Mouse (Mus musculus) v-Abl transformed pro-B cells (cell line): Measurements from ENCODE around the gene Irf5.
"Not testable (repeated sequence)": the region's sequence is repeated elsewhere in the genome, so short reads cannot be mapped to it uniquely, and the experiment has no call there.

Source experiments
- in situ Hi-C, 2 experiments: fragments of 400-800 bp; cut with MboI; formaldehyde crosslinking; loops; one replicate each; pipeline ENCODE4 v1.15.1; 2025; ENCODE audit not compliant: unreplicated experiment in 2 of 2

Irf5 gene

DNA sequence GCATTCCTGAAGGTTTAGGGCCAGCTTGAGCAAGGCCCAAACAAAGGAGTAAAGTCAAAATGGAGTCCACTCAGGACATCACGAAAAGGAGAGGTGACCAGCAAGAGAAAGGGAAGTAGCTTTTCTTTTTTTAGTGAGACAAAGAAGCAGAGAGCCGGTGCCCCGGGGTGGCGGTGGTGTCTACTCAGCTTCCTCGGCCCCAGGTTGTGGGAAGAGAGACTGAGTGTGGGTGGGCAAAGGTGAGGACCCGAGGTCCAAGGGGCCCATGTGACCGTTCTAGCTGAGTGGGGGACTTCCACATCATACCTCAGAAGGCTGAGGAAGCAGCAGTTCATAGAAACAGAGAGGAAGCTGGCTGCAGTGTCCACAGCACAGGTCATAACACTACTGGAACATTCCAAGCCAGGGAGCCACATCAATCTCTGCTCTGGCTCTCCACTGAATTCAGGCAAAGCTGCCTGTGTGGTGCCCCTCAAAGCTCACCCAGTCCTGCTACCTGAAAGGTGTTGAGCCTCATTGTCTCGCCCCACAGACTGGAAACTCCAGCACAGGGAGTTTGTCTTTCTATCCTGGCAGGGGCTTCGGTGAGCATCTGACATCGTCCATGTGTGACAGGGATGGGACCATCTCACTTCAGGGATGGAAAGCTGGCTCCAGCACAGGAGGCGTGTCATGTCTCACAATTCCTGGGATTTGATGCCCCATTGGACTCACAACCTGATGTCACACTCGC is 3.0 kb upstream of the Irf5 start:
- in situ Hi-C loops = no loop called here

DNA sequence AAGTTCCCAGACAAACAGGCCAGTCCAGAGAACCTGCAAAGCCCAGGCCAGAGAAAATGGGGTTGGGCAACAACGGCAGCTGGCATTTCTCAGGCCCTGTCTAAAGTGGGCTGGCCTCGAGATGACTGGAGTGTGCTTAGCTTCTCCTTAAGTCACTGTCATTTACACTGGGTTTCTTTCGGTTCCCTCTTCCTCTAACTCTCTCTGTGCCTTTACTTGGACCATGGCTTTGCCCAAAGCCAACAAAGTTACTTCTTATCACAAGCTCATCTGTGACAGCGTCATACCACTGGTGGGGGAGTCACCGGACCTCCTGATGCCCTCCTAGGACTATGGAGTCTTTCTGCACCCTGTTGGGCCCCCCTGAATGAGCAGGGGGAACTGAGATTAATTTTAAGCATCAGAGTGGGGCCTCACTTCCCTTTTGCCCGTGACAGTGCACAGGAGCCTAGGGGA is 2.4 kb upstream of the Irf5 start:
- in situ Hi-C loops = no loop called here

DNA sequence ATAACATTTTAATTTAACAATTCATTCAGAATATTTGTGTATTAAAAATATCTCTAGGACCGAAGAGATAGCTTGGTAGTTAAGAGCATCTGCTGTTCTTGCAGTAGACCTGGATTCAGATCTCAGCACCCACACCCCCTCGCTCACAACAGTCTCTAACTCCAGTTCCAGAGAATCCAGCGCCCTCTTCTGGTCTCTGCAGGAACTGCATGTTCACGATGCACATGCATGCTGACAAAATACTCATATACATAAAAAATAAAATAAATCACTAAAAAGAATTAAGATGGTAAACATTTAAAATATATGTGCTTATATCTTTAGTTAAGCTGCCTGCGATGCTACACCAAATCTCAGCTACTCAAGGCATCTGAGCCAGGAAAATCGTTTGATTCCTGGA is 1.2 kb upstream of the Irf5 start:
- in situ Hi-C loops = loop anchor here in 1 of 2 experiments (5.0 kb wide), 2 partner anchors 58 to 82 kb away; partner anchors contain the start of genes Atp6v1f and Tnpo3

DNA sequence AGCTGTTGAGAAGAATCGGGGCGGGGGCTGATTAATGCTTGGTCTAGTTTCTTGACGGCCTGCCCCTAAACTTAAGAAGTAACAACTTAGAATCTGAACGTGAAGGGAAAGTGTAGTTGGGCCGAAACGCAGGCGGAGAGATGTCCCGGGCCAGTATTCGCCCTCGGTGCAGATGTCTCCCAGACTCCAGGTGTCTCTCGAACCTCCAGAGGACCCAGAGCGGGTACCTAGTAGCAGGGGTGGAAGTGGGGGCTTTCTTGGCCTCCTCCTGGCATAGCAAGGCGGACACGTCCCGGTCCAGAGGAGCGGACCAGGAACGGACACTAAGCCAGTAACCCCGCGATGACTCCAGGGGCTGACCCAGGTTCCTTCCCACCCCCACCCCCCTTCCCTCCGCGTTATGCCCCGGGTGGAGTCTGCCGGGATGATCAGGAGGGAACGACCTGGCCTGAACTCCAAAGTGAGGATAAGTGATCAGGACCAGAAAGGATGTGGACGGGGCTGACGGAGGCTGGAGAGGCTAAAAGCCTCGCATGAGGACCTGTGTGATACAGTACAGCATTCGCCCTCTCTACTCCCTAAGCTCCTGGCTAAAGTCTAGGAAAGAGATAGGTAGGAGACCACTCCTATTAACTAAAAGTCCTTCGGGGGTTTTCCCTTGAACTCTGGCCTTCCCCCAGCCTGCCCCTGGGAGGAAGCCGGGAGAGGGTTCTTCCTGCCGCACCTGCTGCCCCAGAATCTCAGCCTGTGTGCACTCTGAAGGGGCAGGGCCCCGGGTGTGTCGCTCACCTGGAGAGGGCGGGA is 1.1 kb downstream of the Irf5 start:
- in situ Hi-C loops = loop anchor here in 1 of 2 experiments (5.0 kb wide), 2 partner anchors 60 to 80 kb away; partner anchors contain the start of genes Atp6v1f and Tnpo3

DNA sequence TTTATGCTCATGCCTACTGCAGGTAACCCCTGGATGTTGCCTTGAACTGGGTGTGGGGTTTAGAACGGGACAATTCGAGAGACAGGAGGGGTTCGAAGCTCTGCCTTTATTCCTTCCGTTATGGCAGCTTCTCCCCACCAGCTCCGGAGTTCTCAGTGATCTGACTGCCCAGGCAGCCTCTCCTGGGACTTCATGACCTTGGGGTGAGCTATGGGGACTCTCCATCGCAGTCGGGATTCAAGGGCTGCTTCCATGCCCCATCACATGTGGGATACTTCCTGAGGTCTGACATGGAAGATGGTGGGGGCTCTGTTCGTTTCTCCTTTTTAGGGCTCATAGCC is 1.7 kb downstream of the Irf5 start:
- in situ Hi-C loops = loop anchor here in 1 of 2 experiments (5.0 kb wide), 2 partner anchors 61 to 79 kb away; partner anchors contain the start of genes Atp6v1f and Tnpo3

DNA sequence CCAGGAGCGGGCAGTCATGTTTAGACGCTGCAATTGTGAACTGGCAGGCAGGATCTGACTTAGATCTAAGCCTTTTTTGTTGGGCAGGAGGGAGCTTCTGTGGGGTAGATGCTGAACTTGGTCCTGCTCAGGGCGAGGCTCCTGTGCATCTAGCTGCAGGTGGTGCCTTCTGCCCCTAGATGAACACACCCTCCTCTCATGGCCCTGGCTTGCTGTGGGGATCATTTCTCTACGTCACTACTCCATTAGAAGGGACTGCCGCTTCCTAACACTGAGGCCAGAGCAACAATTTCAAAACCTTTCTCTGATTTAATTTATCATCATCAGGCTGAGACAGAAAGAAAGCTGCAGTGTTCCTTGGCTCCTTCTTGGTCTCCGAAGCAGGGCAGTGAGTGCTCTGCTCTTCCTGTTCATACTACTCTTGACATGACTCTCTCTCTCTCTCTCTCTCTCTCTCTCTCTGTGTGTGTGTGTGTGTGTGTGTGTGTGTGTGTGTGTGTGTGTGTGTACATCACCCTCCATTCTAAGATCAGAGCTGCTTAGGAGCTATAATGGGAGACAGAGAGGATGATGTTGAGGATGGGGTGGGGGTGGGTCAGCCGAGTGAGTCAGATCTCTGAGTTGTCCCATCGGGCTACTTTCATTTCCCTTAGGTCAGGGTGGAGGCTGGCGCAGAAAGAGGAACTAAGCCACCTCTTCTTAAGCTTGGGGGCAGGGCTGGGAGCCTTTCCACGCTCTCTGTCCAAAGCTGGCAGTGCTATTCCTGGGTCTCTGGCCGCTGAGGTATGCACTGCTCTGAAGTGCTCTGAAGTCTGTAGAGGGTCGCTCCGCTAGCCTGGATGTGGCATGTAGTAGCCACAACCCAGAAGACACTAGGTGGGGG is 2.4 kb downstream of the Irf5 start:
- in situ Hi-C loops = loop anchor here in 1 of 2 experiments (5.0 kb wide), 2 partner anchors 62 to 78 kb away; partner anchors contain the start of genes Atp6v1f and Tnpo3

DNA sequence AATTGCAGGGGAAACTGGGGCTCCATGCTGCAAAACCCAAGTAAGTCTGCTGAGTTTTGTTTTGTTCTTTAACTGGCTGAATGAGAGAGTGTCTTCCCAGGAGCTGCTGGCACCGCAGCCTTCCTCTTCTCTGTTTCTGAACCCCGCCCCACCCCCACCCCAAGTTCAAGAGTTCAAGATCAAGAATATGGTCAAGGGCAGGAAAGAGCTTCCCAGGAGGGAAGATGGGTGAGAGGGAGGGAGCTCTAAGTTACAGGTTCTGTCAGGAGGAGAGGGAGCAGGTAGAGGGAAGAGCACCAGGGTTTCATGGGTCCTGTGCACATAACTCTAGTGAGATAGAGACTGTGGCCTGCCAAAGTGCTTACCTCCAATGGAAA is 3.0 kb downstream of the Irf5 start:
- in situ Hi-C loops = loop anchor here in 1 of 2 experiments (5.0 kb wide), 2 partner anchors 62 to 78 kb away; partner anchors contain the start of genes Atp6v1f and Tnpo3

DNA sequence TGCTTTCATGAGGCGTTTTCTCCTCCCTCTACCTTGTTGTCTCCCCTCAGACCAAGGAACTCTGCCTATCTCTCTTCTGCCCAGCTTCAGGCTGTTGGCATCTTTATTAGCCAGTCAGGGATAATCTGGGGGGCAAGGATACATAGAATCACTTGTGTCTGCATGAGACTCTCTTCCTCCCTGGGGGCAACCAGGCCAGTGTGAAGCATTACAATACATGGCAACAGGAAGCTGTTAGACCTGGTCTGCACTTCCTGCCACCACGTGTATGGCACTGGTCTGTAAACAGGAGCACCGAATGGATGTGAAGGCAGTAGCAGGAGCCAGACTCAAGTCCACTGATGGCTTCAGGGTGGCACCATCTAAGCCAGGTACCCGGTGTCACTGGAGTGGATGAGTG is 3.6 kb downstream of the Irf5 start:
- in situ Hi-C loops = loop anchor here (10.0 kb wide), 2 partner anchors 325 to 365 kb away; partner anchors contain the start of gene Rbm28 (in 2 of the 2)

DNA sequence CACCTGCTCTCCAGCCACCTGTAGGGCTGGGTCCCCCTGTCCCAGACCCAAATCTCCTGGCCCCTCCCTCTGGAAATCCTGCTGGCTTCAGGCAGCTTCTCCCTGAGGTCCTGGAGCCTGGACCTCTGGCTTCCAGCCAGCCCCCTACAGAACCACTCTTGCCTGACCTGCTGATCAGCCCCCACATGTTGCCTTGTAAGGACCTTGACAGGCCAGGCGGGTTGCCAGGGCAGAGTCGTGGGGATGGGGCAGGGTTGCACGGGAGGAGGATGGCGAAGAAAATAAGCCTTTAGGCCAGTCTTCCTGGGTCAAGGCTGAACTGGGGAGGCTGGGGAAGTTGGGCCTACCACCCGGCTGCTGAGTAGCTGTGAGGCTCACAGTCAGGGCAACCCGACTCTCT is 8.9 kb downstream of the Irf5 start:
- in situ Hi-C loops = loop anchor here (10.0 kb wide), 2 partner anchors 331 to 371 kb away; partner anchors contain the start of gene Rbm28 (in 2 of the 2)

DNA sequence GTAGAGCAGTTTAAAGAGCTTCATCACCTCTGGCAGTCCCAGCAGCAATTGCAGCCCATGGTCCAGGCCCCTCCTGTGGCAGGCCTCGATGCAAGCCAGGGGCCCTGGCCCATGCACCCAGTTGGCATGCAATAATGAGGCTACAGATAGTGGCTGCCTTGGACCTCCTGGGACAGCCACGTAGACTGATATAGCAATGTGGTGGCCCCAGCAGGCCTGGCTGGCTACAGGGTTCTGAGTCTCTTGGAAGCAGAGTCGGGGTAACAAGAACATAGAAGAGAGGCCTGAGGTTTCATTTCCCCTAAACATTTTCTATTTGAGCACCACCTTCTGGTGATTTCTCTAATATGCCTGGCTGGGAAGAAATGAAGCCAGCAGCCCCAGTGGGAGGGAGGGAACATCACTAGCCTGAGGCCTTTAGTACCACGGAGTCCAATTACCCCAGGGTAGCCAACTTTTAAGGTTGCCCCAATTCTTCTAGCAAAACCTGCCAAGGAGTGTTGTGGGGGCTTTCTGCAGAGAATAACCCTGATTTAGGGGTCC is 10.3 kb downstream of the Irf5 start:
- in situ Hi-C loops = loop anchor here (10.0 kb wide), 2 partner anchors 332 to 372 kb away; partner anchors contain the start of gene Rbm28 (in 2 of the 2)

DNA sequence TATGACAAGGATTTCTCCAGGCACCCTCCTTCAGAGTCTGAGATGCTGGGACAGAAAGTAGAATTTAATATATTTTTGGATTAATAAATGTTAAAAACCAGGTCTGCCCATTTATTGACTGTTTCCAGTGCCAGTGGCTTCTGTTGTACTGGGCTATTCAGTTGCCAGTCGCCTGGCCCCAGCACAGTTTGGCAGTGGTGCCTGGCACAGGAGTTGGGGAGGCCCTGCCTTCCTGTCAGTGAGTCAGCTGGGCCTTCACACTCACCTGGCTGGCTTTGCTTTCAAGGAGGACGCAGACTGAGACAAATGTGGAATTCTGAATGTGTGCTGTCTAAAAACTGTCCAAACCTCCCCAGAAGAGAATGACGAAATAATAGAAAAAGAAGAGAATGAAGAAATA is 10.8 kb downstream of the Irf5 start:
- in situ Hi-C loops = loop anchor here (10.0 kb wide), 2 partner anchors 332 to 372 kb away; partner anchors contain the start of gene Rbm28 (in 2 of the 2)

DNA sequence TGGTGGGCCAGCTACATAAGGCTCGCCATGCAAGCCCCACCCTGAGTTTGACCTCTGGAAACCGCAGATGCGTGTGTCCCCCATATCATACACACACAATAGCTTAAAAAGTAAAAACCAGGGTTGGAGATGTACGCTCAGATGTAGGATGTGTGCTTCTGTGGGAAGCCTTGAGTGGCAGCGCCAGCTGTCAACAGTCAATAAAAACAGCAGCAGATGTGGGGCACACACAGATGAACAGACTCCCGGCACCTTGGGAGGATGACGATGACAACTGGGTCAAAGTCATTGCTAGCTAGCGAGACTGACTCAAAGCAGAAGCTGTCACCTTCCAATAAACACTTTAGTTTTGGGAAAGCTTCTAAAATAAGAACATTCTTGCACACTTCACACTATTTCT is 13.1 kb downstream of the Irf5 start:
- in situ Hi-C loops = loop anchor here (10.0 kb wide), 2 partner anchors 335 to 375 kb away; partner anchors contain the start of gene Rbm28 (in 2 of the 2)

DNA sequence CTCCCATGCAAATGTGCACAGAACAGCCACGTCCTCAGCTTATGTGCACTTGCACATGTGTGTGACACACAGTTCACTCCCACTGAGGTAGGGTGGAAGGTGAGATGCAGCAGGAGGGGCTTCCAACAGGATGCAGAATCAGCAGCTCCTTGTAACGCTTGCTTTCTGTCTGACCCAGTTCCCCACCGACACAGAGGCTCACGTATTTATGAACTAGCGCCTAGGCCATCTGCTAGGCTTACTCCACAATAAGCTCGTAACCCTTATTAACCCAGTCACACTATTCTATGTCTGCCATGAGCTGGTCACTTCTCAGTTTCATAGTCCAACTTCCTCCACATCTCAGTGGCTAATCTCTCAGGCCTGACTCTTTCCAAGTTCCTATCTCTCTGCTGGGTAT is 13.8 kb downstream of the Irf5 start:
- in situ Hi-C loops = no loop called here

DNA sequence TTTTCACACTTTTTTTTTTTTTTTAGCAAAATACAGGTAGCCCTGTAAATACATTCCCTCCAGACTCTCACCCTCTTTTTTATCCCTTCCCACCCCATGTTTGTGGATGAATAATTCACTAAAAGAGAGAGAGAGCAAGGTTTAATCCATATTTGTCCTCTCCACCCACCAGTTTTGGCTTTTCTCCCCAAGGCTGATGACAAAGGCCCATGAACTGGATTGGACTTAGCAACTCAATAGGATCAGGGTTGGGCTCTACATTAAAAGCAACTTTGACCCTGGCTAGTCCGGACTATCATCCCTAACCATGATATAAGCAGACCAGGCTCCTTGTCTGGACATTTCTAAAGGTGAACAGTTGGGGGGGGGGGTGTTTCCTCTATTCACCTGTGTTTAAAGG is 14.5 kb downstream of the Irf5 start:
- in situ Hi-C loops = no loop called here

DNA sequence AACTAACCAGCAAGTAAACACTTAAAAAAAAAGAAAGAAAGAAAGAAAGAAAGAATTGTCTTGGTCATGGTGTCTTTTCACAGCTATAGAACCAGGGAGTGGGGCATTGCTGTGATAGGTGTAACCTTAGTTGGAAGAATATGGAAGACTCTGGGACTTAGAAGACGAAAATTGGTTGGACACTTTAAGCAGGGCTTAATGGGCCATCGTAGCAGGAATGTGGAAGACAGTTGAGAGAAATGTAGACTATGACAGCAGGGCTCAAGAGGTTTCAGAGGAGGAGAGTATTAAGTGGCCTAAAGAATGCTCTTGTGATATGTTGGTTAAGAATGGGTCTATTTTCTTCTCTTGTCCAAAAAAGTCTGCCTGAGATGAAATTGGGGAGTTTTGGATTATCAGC is 19.2 kb downstream of the Irf5 start:
- in situ Hi-C loops = no loop called here

DNA sequence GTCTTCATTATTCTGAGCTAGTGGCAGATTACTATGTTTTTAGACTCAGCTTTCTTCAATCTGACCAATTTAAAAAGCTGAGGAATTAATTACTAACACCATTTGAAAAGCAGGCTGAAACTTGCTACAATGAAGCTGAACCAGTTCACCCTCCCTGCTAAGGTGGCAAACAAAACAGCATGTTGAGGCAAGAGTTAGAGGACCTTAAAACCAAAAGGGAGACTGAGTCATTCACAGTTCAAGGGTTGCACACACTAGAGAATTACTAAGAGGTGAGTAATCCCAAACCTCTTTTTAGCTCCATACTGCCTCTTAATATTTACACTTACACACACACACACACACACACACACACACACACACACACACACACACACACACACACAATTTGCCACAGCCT is 21.2 kb downstream of the Irf5 start:
- in situ Hi-C loops = no loop called here

DNA sequence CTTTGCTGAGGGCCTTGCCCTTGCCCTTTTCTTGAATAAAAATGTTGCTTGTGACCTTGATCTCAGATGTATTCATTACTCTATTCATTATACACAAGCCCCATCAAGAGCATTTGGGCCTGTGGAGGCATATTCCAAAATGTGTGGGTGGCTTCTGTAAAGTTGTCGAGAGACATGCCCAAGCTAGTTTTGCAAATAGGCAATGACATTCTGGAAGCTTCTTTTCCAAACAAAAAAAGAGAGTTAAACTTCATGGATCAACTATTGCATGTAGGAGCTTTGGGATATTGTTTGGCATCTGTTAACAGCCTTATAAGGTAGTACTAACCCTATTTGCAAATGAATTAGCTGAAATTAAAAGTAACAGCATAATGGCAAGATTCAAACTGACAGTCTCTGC is 21.7 kb downstream of the Irf5 start:
- in situ Hi-C loops = no loop called here

DNA sequence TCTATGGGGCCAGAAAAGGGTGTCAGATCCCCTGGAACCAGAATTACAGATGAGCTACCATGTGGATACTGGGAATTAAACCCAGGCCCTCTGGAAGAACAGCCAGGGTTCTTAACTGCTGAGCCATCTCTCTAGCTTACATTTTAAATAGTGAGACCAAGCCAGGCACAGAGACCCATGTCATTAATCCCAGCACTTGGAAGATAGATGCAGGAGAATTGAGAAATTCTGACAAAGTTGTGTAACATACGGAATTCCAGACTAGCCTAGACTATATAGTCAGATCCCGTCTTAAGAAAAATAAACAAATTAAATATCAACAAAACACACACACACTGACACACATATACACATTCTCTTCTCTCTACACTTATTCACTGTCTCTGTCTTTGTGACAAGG is 26.1 kb downstream of the Irf5 start:
- in situ Hi-C loops = no loop called here

DNA sequence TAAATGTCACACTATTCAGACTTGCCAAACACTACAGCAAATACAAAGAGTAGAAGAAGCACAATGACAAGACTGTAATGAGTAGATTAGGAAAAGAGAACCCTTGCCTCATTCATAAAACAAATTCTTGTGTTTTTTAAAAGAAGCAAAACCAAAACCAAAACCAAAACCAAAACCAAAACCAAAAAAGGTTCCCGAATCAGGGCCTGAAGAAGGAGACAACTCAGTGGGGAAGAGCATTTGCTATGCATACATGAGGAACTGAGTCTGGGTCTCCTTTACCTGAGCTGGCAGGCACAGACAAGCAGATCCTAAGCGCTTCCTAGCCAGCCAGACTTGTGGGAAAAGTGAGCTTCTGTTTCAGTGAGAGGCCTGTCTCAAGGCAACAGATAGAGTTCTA is 30.7 kb downstream of the Irf5 start:
- in situ Hi-C loops = no loop called here

DNA sequence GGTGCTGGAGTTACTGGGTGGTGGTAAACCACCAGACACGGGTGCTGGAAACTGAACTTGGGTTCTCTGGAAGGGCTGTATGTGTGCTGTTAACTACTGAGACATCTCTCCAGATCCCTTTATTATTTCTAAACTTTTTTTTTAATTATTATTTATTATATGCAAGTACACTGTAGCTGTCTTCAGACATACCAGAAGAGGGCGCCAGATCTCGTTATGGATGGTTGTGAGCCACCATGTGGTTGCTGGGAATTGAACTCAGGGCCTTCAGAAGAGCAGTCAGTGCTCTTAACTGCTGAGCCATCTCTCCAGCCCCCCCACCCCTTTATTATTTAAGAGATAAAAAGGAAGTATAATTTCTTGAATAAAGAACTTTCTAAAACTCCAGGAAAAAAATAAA is 50.0 kb downstream of the Irf5 start:
- in situ Hi-C loops = not testable (repeated sequence)
